Comparison of ENCODE assay signal across 8 mouse cellular contexts in the genomic region with DNA sequence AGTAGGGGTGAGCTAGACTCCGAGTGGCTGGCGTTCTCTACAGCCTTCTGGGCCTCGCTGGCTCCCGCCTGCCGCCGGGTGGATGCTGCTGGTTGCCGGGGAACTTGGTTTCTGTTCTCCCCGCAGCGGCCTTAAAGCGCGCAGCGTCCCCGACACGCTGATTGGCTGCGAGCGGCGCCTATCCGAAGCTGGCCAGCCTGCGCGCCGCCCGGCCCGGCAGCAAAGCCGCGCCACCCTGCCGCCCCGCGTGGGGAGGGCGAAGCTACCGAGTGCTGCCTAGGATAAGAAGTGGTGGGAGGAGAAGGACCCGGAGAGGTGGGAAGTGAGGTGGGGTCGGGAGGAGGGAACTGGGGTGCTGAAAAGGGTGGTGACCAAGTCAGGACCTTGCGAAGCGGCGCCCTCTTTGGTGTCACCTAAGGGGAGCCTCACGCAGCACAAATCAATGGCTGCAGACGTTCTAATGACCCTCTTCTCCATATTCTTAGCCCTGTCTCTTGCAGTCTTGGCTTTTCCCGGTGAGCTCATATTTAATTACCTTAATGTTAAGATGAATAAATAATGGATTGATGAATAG. TPM values are rescaled to one million over a fixed set of nuclear protein-coding genes. Genes with fewer than 3 reads are reported as not detected.
DNase-seq lines count a peak whose midpoint lies in the region; ATAC-seq and TF ChIP-seq lines count a peak whose summit lies in the region.

No protein-coding gene starts in this region.

- H3K27me3 ChIP-seq in spleen, adult 2 months (ENCODE audit: control insufficient read depth, insufficient read depth, low read length), result peaks cover 38% of the 10 kb centered on the region
- peaks cover 14% of the 10 kb centered on the region; the same call in 1 of the 2 replicates for H3K27me3 ChIP-seq in embryonic facial prominence, embryonic 11.5 days (ENCODE audit: control insufficient read depth, insufficient read depth, low read length)
- peaks cover 89% of the 10 kb centered on the region for H3K27me3 ChIP-seq in heart, embryonic 11.5 days (ENCODE audit: control insufficient read depth, insufficient read depth, low read length)

- TF ChIP-seq POLR2A in spleen, adult 2 months (IDR thresholded peaks at IDR 0.05; ENCODE audit: low read depth, low read length), result no peak

- H3K27ac ChIP-seq in spleen, adult 2 months (ENCODE audit: insufficient read depth, low read length), result no peak overlapping the region
- H3K27ac ChIP-seq in embryonic facial prominence, embryonic 11.5 days (replicated peaks; ENCODE audit: low read depth, low read length), result peak overlapping the region; percentile 91
- H3K27ac ChIP-seq in heart, embryonic 11.5 days (ENCODE audit: low read depth, low read length), result no peak overlapping the region

- H3K9me3 ChIP-seq in embryonic facial prominence, embryonic 11.5 days (replicated peaks; ENCODE audit: control insufficient read depth, low read length), result no peaks in the 10 kb centered on the region
- H3K9me3 ChIP-seq in heart, embryonic 11.5 days (replicated peaks; ENCODE audit: control insufficient read depth, low read length), result no peaks in the 10 kb centered on the region

- peak overlapping the region; percentile 76 for H3K4me2 ChIP-seq in embryonic facial prominence, embryonic 11.5 days (ENCODE audit: low read depth, low read length)
- H3K4me2 ChIP-seq in heart, embryonic 11.5 days, result peak overlapping the region; percentile 74

- peak overlapping the region; percentile 98 for H3K9ac ChIP-seq in embryonic facial prominence, embryonic 11.5 days (replicated peaks; ENCODE audit: low read length)
- H3K9ac ChIP-seq in heart, embryonic 11.5 days (ENCODE audit: low read depth, low read length), result peak overlapping the region; percentile 10; the same call in 1 of the 2 replicates

- peak; percentile 84 for ATAC-seq in embryonic facial prominence, embryonic 11.5 days (replicated peaks; ENCODE audit: insufficient number of reproducible peaks, low FRiP score, low TSS enrichment, low read depth)
- peak; percentile 66 for ATAC-seq in heart, embryonic 11.5 days (replicated peaks; ENCODE audit: insufficient number of reproducible peaks, low FRiP score, low TSS enrichment)
- no peak for ATAC-seq in erythroid progenitor cell, adult 5-6 weeks (replicated peaks; ENCODE audit: low FRiP score, poor library complexity, severe bottlenecking)

- peak in 1 of 2 experiments; percentile 23 for DNase-seq in spleen, adult 2 months (ENCODE audit: low read depth in 1 of 2, low spot score in 2 of 2)
- DNase-seq in spleen, adult 12 weeks (ENCODE audit: low spot score), result no peak
- peak; percentile 93 for DNase-seq in embryonic facial prominence, embryonic 11.5 days (ENCODE audit: low spot score)
- peak; percentile 52 for DNase-seq in kidney, adult 9 months
- peak; percentile 81 for DNase-seq in lung, postnatal 10 days
- peak; percentile 52 to 67 for DNase-seq in right cerebral cortex, postnatal 10 days (ENCODE audit: low spot score in 2 of 2)

- peaks cover 9% of the 10 kb centered on the region; the same call in 1 of the 2 replicates for H3K4me1 ChIP-seq in spleen, adult 2 months (ENCODE audit: control insufficient read depth, insufficient read depth, insufficient read length)
- H3K4me1 ChIP-seq in embryonic facial prominence, embryonic 11.5 days (ENCODE audit: control insufficient read depth, insufficient read depth, low read length), result no peaks in the 10 kb centered on the region; the same call in 1 of the 2 replicates
- H3K4me1 ChIP-seq in heart, embryonic 11.5 days (ENCODE audit: control insufficient read depth, insufficient read depth, low read length), result peaks cover 8% of the 10 kb centered on the region

- no peaks in the 10 kb centered on the region for H3K36me3 ChIP-seq in spleen, adult 2 months (ENCODE audit: control insufficient read depth, insufficient read depth, low read length)
- no peaks in the 10 kb centered on the region for H3K36me3 ChIP-seq in embryonic facial prominence, embryonic 11.5 days (replicated peaks; ENCODE audit: control insufficient read depth, insufficient read depth, low read depth, low read length)
- no peaks in the 10 kb centered on the region for H3K36me3 ChIP-seq in heart, embryonic 11.5 days (ENCODE audit: control insufficient read depth, insufficient read depth, low read length)

- WGBS in spleen, adult 2 months, result under 1% methylated on average over 38 of the region's 38 CpGs
- WGBS in embryonic facial prominence, embryonic 11.5 days, result under 1% methylated on average over 37 of the region's 38 CpGs
- WGBS in heart, embryonic 11.5 days (ENCODE audit: insufficient replicate concordance), result under 1% methylated on average over 38 of the region's 38 CpGs

- no peak for TF ChIP-seq CTCF in spleen, adult 2 months (IDR thresholded peaks at IDR 0.05; ENCODE audit: extremely low read depth, insufficient read depth, insufficient read length, insufficient replicate concordance)

- peak overlapping the region; percentile 34; the same call in 1 of the 2 replicates for H3K4me3 ChIP-seq in spleen, adult 2 months (ENCODE audit: extremely low read depth, insufficient read depth, insufficient read length)
- peak overlapping the region; percentile 88 for H3K4me3 ChIP-seq in embryonic facial prominence, embryonic 11.5 days (ENCODE audit: low read depth, low read length)
- H3K4me3 ChIP-seq in heart, embryonic 11.5 days (ENCODE audit: low read depth, low read length), result peak overlapping the region; percentile 49

RNA-seq across cellular contexts. Expression of a gene that starts 7.0 kb away (rescaled TPM):
- polyA plus RNA-seq in spleen, adult 2 months (2012; rRNA removed), result not detected in 2 replicates
- polyA plus RNA-seq in embryonic facial prominence, embryonic 11.5 days (2014; fragmentation: Nextera tagmentation; extraction: Ambion mirVana), result 62.4 and 64.4 TPM in 2 replicates
- polyA plus RNA-seq in heart, embryonic 11.5 days (2014; fragmentation: Nextera tagmentation; extraction: Ambion mirVana), result 1.3 and 2.3 TPM in 2 replicates
- total RNA-seq in erythroid progenitor cell, adult 5-6 weeks (2015; ENCODE audit: low replicate concordance), result not detected in 2 replicates
- 0.51 TPM in 1 of 2 replicates, not detected in the other for total RNA-seq in erythroid progenitor cell, adult 5-6 weeks (2017; ENCODE audit: low replicate concordance)

Comparison
In these comparisons a context has a peak if more than half of its experiments do, and no peak if none do; other contexts are left out.
1. H3K4me3 ChIP-seq: peak in every context shown above with its lines; median percentile 88 in embryonic facial prominence, embryonic 11.5 days; 49 in heart, embryonic 11.5 days; 34 in spleen, adult 2 months.
2. RNA of a gene that starts 7.0 kb away (polyA plus RNA-seq): 62.4 to 64.4 TPM in embryonic facial prominence, embryonic 11.5 days; 1.3 to 2.3 TPM in heart, embryonic 11.5 days and not detected in spleen, adult 2 months; every median in the first group is over 10 times any median in the second.